In genomic region chr16:72810942-72811341, GRCm38 (mm10) we compare ENCODE assay signal across 18 mouse cellular contexts.
A peak's percentile ranks its signal among the peaks of the same experiment; 100 is the strongest.
DNase-seq lines count a peak whose midpoint lies in the region; ATAC-seq and TF ChIP-seq lines count a peak whose summit lies in the region.
"Had no signal": no experiment of that assay in that cellular context is flagged by ENCODE, and none has a peak within 500 bp of the region (broad histone marks: within the 10 kb centered on the region; RNA-seq: fewer than 3 reads in every experiment).

No protein-coding gene starts in this region.

- DNase-seq in kidney, postnatal 0 days (ENCODE audit: low spot score), result peak; percentile 47
- DNase-seq in limb, embryonic 14.5 days (ENCODE audit: low spot score), result peak; percentile 33
- DNase-seq in c-Kit-positive CD71-positive TER-119-positive erythroid progenitor cells, embryonic 14.5 days (ENCODE audit: low spot score), result no peak
- no peak for DNase-seq in testis, postnatal 14 days (ENCODE audit: low spot score)
- DNase-seq: cerebellum, adult 2 months; gastrocnemius, adult 2 months; heart, postnatal 4 days; kidney, adult 11 months; lung, adult 2 months; right cerebral cortex, postnatal 14 days; thymus, postnatal 4 days had no signal

- H3K36me3 ChIP-seq in kidney, postnatal 0 days (ENCODE audit: insufficient read depth, low read length), result no peaks in the 10 kb centered on the region
- no peaks in the 10 kb centered on the region for H3K36me3 ChIP-seq in kidney, embryonic 16.5 days (ENCODE audit: insufficient read depth, low read length)
- no peaks in the 10 kb centered on the region for H3K36me3 ChIP-seq in midbrain, embryonic 12.5 days
- no peaks in the 10 kb centered on the region for H3K36me3 ChIP-seq in midbrain, embryonic 16.5 days (ENCODE audit: control insufficient read depth, insufficient read depth, low read length)
- no peaks in the 10 kb centered on the region for H3K36me3 ChIP-seq in embryonic facial prominence, embryonic 13.5 days
- no peaks in the 10 kb centered on the region for H3K36me3 ChIP-seq in limb, embryonic 14.5 days (ENCODE audit: control insufficient read depth, insufficient read depth, low read length)
- H3K36me3 ChIP-seq: limb, embryonic 15.5 days had no signal

- H3K9me3 ChIP-seq in kidney, postnatal 0 days (replicated peaks; ENCODE audit: low read length), result no peaks in the 10 kb centered on the region
- no peaks in the 10 kb centered on the region for H3K9me3 ChIP-seq in kidney, embryonic 16.5 days (ENCODE audit: low read length)
- H3K9me3 ChIP-seq in midbrain, embryonic 12.5 days, result no peaks in the 10 kb centered on the region
- no peaks in the 10 kb centered on the region for H3K9me3 ChIP-seq in midbrain, embryonic 16.5 days (replicated peaks; ENCODE audit: control insufficient read depth, low read length, poor library complexity, severe bottlenecking)
- no peaks in the 10 kb centered on the region for H3K9me3 ChIP-seq in embryonic facial prominence, embryonic 13.5 days
- H3K9me3 ChIP-seq in limb, embryonic 14.5 days (ENCODE audit: control insufficient read depth, low read length), result no peaks in the 10 kb centered on the region
- H3K9me3 ChIP-seq: limb, embryonic 15.5 days had no signal

- H3K27ac ChIP-seq in kidney, postnatal 0 days, result no peak overlapping the region
- H3K27ac ChIP-seq in kidney, embryonic 16.5 days (ENCODE audit: low read length), result no peak overlapping the region
- peak overlapping the region; percentile 49; the same call in 1 of the 2 replicates for H3K27ac ChIP-seq in midbrain, embryonic 12.5 days (replicated peaks)
- no peak overlapping the region for H3K27ac ChIP-seq in midbrain, embryonic 16.5 days (ENCODE audit: low read length)
- H3K27ac ChIP-seq in embryonic facial prominence, embryonic 13.5 days, result peak overlapping the region; percentile 62; the same call in 1 of the 2 replicates
- H3K27ac ChIP-seq in limb, embryonic 14.5 days (replicated peaks; ENCODE audit: low read depth, low read length), result no peak overlapping the region
- H3K27ac ChIP-seq: gastrocnemius, adult 2 months; limb, embryonic 15.5 days had no signal

- H3K27me3 ChIP-seq in kidney, postnatal 0 days (ENCODE audit: insufficient read depth, low read length), result no peaks in the 10 kb centered on the region
- H3K27me3 ChIP-seq in kidney, embryonic 16.5 days (ENCODE audit: insufficient read depth, low read length), result no peaks in the 10 kb centered on the region
- no peaks in the 10 kb centered on the region for H3K27me3 ChIP-seq in midbrain, embryonic 12.5 days
- H3K27me3 ChIP-seq in midbrain, embryonic 16.5 days (ENCODE audit: control insufficient read depth, insufficient read depth, low read depth, low read length), result no peaks in the 10 kb centered on the region
- H3K27me3 ChIP-seq in embryonic facial prominence, embryonic 13.5 days, result no peaks in the 10 kb centered on the region
- H3K27me3 ChIP-seq in limb, embryonic 14.5 days (ENCODE audit: control insufficient read depth, insufficient read depth, low read length), result no peaks in the 10 kb centered on the region
- H3K27me3 ChIP-seq: limb, embryonic 15.5 days had no signal

- no peak for ATAC-seq in kidney, postnatal 0 days (replicated peaks; ENCODE audit: low FRiP score, low read depth)
- no peak for ATAC-seq in kidney, embryonic 16.5 days (ENCODE audit: low FRiP score, low TSS enrichment)
- peak; percentile 51; the same call in 1 of the 2 replicates for ATAC-seq in midbrain, embryonic 12.5 days (ENCODE audit: low FRiP score, low read depth)
- ATAC-seq in midbrain, embryonic 16.5 days, result no peak
- ATAC-seq in embryonic facial prominence, embryonic 13.5 days (ENCODE audit: insufficient number of reproducible peaks, insufficient read depth, low FRiP score, low TSS enrichment, low read depth), result peak; percentile 71; the same call in 1 of the 2 replicates
- no peak for ATAC-seq in limb, embryonic 14.5 days (ENCODE audit: low FRiP score, low read depth)
- ATAC-seq: activated CD4-positive, CD25-positive, alpha-beta regulatory T cell, adult 4 months had no signal

- no peak overlapping the region for H3K4me3 ChIP-seq in kidney, postnatal 0 days (replicated peaks; ENCODE audit: low read depth, low read length)
- H3K4me3 ChIP-seq in kidney, embryonic 16.5 days (ENCODE audit: low read length), result no peak overlapping the region
- no peak overlapping the region for H3K4me3 ChIP-seq in midbrain, embryonic 12.5 days
- H3K4me3 ChIP-seq in midbrain, embryonic 16.5 days (ENCODE audit: low read depth, low read length), result no peak overlapping the region
- no peak overlapping the region for H3K4me3 ChIP-seq in embryonic facial prominence, embryonic 13.5 days
- H3K4me3 ChIP-seq in limb, embryonic 14.5 days (replicated peaks; ENCODE audit: low read length), result no peak overlapping the region
- H3K4me3 ChIP-seq: erythroblast, embryonic 14.5 days; limb, embryonic 15.5 days had no signal

- no peak for TF ChIP-seq CTCF in kidney, postnatal 0 days (IDR thresholded peaks at IDR 0.05; ENCODE audit: low read depth)

- H3K4me2 ChIP-seq in kidney, postnatal 0 days (ENCODE audit: low read length), result no peak overlapping the region
- no peak overlapping the region for H3K4me2 ChIP-seq in kidney, embryonic 16.5 days (replicated peaks; ENCODE audit: low read depth, low read length)
- H3K4me2 ChIP-seq in midbrain, embryonic 12.5 days (replicated peaks), result no peak overlapping the region
- H3K4me2 ChIP-seq in midbrain, embryonic 16.5 days (ENCODE audit: low read length), result no peak overlapping the region
- H3K4me2 ChIP-seq in embryonic facial prominence, embryonic 13.5 days, result peak overlapping the region; percentile 24
- no peak overlapping the region for H3K4me2 ChIP-seq in limb, embryonic 14.5 days (replicated peaks; ENCODE audit: low read depth, low read length, severe bottlenecking)
- H3K4me2 ChIP-seq: limb, embryonic 15.5 days had no signal

- 52% methylated on average over 3 of the region's 3 CpGs for WGBS in kidney, postnatal 0 days
- 56% methylated on average over 3 of the region's 3 CpGs for WGBS in kidney, embryonic 16.5 days
- 44% methylated on average over 3 of the region's 3 CpGs for WGBS in midbrain, embryonic 12.5 days
- 41% methylated on average over 3 of the region's 3 CpGs for WGBS in midbrain, embryonic 16.5 days
- 23% methylated on average over 3 of the region's 3 CpGs for WGBS in embryonic facial prominence, embryonic 13.5 days
- WGBS in limb, embryonic 14.5 days, result 46% methylated on average over 3 of the region's 3 CpGs

- H3K4me1 ChIP-seq in kidney, postnatal 0 days (replicated peaks; ENCODE audit: insufficient read depth, low read length), result peaks cover 7% of the 10 kb centered on the region; the same call in 1 of the 2 replicates
- H3K4me1 ChIP-seq in kidney, embryonic 16.5 days (ENCODE audit: insufficient read depth, low read length), result peaks cover 31% of the 10 kb centered on the region
- peaks cover 14% of the 10 kb centered on the region for H3K4me1 ChIP-seq in midbrain, embryonic 12.5 days
- H3K4me1 ChIP-seq in midbrain, embryonic 16.5 days (ENCODE audit: control insufficient read depth, insufficient read depth, low read length), result peaks cover 19% of the 10 kb centered on the region
- H3K4me1 ChIP-seq in embryonic facial prominence, embryonic 13.5 days, result peaks cover 39% of the 10 kb centered on the region
- peaks cover 21% of the 10 kb centered on the region for H3K4me1 ChIP-seq in limb, embryonic 14.5 days (ENCODE audit: control insufficient read depth, insufficient read depth, low read length)

- TF ChIP-seq POLR2A in limb, embryonic 14.5 days (IDR thresholded peaks at IDR 0.05; ENCODE audit: borderline replicate concordance, extremely low read depth, insufficient read depth, insufficient read length), result no peak

- H3K9ac ChIP-seq in kidney, postnatal 0 days (ENCODE audit: low read depth, low read length), result no peak overlapping the region
- no peak overlapping the region for H3K9ac ChIP-seq in kidney, embryonic 16.5 days (replicated peaks; ENCODE audit: low read length)
- H3K9ac ChIP-seq in midbrain, embryonic 12.5 days (replicated peaks), result no peak overlapping the region
- no peak overlapping the region for H3K9ac ChIP-seq in midbrain, embryonic 16.5 days (ENCODE audit: low read depth, low read length)
- H3K9ac ChIP-seq in embryonic facial prominence, embryonic 13.5 days, result no peak overlapping the region
- H3K9ac ChIP-seq in limb, embryonic 14.5 days (ENCODE audit: low read depth, low read length, severe bottlenecking), result no peak overlapping the region
- H3K9ac ChIP-seq: limb, embryonic 15.5 days had no signal

Comparison
In these comparisons a context has a peak if more than half of its experiments do, and no peak if none do; other contexts are left out.
1. ATAC-seq: peak in midbrain, embryonic 12.5 days (single experiment) and embryonic facial prominence, embryonic 13.5 days (single experiment); none in kidney, postnatal 0 days (single experiment), kidney, embryonic 16.5 days (single experiment), midbrain, embryonic 16.5 days (single experiment) and limb, embryonic 14.5 days (single experiment).
2. H3K27ac ChIP-seq: peak in midbrain, embryonic 12.5 days (single experiment) and embryonic facial prominence, embryonic 13.5 days (single experiment); none in kidney, postnatal 0 days (single experiment), kidney, embryonic 16.5 days (single experiment), midbrain, embryonic 16.5 days (single experiment) and limb, embryonic 14.5 days (single experiment).
3. DNase-seq: peak in kidney, postnatal 0 days (single experiment) and limb, embryonic 14.5 days (single experiment); none in c-Kit-positive CD71-positive TER-119-positive erythroid progenitor cells, embryonic 14.5 days (single experiment) and testis, postnatal 14 days (single experiment).